Mouse (Mus musculus) adrenal gland, postnatal 36 days (tissue): ENCODE data around the gene Rassf1. TPM values are rescaled to one million over a fixed set of nuclear protein-coding genes. Genes with fewer than 3 reads are reported as not detected.

ENCODE experiments used
- DNase-seq, 2 experiments: peaks; one replicate each; pipeline ENCODE4 v3.0.0; 2021; ENCODE audit warnings: mixed read lengths in 1 of 2
- total RNA-seq, 2 experiments: library from RNA; stranded (reverse); gene quantifications; 2 replicates each; pipeline ENCODE4 v1.2.3; 2021

Rassf1 gene
- total RNA-seq, 2 experiments from 2014 or later = 20.4 to 21.6 TPM

DNA sequence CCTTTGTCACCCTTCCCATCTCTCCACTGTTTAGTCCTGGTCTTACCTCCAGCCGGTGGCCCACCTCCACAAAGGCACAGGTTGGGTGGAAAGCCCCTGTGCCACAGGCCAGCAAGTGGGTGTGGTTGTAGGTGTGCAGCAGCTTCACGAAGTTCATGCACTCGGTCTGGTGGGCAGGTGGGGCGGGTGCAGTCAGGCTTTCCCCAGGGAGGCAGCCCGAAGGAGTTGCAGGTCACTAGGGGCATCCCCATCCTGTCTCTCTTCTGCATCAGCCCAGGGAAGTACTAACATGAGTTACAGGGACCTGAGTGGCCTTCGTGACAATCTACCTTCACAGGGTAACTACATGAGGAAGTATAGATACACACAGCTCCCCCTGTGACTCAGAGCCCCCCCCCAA lies 51.9 kb downstream of the Rassf1 start:
- DNase-seq = no peak

DNA sequence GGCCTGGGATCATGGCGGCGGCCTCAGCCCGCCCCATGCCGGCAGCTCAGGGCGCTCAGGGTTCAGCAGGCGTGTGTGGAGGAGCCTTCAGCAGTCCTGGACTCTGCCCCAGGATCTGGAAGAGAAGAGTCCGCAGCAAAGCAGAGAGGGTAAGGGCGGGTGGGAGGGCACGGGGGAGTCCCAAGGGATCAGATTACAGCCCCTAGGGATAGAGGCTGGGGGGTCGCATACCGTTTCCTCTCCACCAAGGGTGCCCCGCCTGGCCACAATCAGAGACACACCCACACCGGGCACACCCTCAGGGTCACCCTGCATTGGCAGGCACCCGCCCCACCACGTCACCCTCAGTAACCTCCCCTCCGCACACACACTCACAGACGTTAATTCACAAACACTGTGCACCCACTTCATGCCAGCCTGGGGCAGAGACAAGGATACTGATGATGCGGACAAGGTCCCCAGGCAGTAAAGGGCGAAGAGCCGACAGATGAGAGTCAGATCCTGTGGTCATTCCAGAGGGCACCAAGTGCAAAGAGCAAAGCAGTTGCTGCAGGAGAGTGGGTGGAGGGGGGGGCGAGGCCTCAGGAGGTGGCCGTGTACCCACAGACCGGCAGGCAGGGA lies 53.8 kb downstream of the Rassf1 start:
- DNase-seq = peak; percentile 61 to 65

DNA sequence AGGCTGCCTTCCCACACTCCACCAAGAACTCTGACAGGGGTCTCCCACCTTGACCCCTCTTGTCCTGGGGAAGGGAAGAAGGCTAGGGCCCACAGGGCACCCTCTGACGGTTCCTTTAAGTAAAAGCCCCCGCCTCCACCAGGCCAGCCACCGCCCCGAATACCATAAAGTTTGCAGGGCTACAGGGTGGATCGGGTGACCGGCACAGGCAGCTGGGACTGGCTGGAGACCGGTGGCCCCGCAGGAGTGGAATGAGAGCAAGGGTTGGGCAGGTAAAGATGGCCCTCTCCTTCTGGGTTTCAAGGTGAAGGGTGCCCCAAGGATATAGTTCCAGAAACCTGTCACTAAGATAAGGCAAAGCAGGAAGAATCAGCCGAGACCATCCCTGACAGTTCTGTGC lies 55.2 kb downstream of the Rassf1 start:
- no peak for DNase-seq

- no peak for DNase-seq
Measured at GRCm38 (mm10) chr9:107607036-107607435, 55.7 kb downstream of the Rassf1 start.

- no peak for DNase-seq
Measured at GRCm38 (mm10) chr9:107607653-107608245, 56.4 kb downstream of the Rassf1 start.

- DNase-seq = peak in 1 of 2 experiments; percentile 55
Measured at GRCm38 (mm10) chr9:107608741-107609432, 57.5 kb downstream of the Rassf1 start, which contains the start of gene Sema3b. Sema3b (minus strand) TSS chr9:107609229.

DNA sequence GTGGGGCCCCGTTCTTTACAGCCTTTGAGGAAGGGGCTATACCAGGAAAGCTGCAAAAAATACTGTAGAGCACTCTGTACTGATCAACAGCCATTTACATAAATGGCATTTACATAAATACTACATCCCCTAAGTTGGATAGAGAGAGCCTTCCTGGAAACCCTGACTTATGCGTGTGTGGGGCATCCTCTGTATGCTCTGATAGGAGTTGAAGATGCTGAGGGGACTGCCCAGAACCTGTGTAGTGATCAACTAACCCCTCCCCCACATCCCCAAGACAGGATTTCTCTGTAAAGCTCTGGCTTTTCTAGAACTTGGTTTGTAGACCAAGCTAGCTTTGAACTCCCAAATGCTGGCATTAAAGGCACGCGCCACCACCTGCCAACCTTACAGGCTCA lies 58.1 kb downstream of the Rassf1 start:
- DNase-seq = no peak

DNA sequence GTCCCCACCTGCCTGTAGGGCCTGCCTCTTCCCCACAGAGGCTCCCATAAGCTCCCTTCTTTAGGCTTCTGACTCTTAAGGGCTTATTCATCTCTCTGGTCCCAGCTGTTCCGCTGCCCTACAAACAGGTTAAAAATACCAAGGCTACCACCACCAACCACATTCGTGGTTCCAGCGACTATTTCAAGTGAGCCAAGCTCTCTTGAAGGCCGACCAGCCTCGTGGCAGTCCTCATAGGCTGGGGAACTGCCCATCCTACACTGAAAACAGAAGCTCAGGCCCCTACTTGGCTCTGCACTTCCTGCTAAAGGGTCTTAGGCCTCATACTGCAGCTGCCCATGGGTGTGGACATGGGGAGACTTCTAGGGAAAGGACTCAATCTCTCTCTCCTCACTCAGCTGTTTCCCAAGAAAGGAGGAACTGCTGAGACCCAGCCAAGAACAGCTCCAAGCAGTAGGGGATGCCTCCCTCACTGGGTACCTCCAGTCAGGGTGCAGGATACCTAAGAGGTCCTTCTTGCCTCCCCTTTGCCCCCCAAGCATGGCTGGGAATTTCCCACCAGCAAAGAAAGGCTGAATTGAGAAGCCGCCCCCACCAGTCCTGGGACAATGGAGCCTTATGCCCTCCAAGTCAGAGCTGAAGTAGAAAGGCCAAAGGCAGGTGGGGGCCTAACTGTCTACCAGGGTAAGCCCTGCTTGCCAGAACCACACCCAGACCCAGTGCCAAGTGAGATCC lies 60.3 kb downstream of the Rassf1 start:
- DNase-seq = no peak

Other genes with a start within 250 kb of the Rassf1 start
- gene Hemk1, start 213.2 kb upstream of the Rassf1 start, total RNA-seq = 10 to 100 TPM; 15.6 to 16.1 TPM
- gene 6430571L13Rik, start 211.0 kb upstream of the Rassf1 start, total RNA-seq = 1 to 10 TPM; 1.2 to 1.3 TPM
- gene Cacna2d2, start 151.9 kb upstream of the Rassf1 start, total RNA-seq = 1 to 10 TPM; 4.9 to 5.2 TPM
- 10 to 100 TPM; 43.7 to 49.9 TPM for gene Tmem115, start 17.6 kb upstream of the Rassf1 start, total RNA-seq
- gene Cyb561d2, start 9.4 kb upstream of the Rassf1 start, total RNA-seq = 10 to 100 TPM; 16.7 to 27.4 TPM
- 10 to 100 TPM; 27.9 to 29.2 TPM for gene Nprl2, start 9.3 kb upstream of the Rassf1 start, total RNA-seq
- under 1 TPM; 0.20 to 0.66 TPM for gene Zmynd10, start 4.3 kb upstream of the Rassf1 start, total RNA-seq
- 10 to 100 TPM; 45.2 to 52.5 TPM for gene Tusc2, start 11.7 kb downstream of the Rassf1 start, total RNA-seq
- gene Hyal2, start 16.4 kb downstream of the Rassf1 start, total RNA-seq = 10 to 100 TPM; 35.8 to 37.8 TPM
- 10 to 100 TPM in 1 of 2 experiments, 1 to 10 TPM in 1; 8.6 to 10.1 TPM for gene Hyal1, start 25.4 kb downstream of the Rassf1 start, total RNA-seq
- gene Naa80, start 27.3 kb downstream of the Rassf1 start, total RNA-seq = 10 to 100 TPM; 14.5 to 19.5 TPM
- 1 to 10 TPM in 1 of 2 experiments, under 1 TPM in 1; 0.99 to 1.6 TPM for gene Hyal3, start 29.3 kb downstream of the Rassf1 start, total RNA-seq
- 10 to 100 TPM; 37.8 to 43.1 TPM for gene Ifrd2, start 36.1 kb downstream of the Rassf1 start, total RNA-seq
- 1 to 10 TPM; 4.6 to 8.4 TPM for gene Sema3b, start 57.7 kb downstream of the Rassf1 start, total RNA-seq
- gene Gnai2, start 83.8 kb downstream of the Rassf1 start, total RNA-seq = 100 to 1,000 TPM; 221 to 245 TPM
- 1 to 10 TPM in 1 of 2 experiments, under 1 TPM in 1; 0.30 to 1.0 TPM for gene Slc38a3, start 118.0 kb downstream of the Rassf1 start, total RNA-seq
- not detected for gene Gnat1, start 128.2 kb downstream of the Rassf1 start, total RNA-seq
- 10 to 100 TPM; 22.6 to 41.3 TPM for gene Sema3f, start 158.9 kb downstream of the Rassf1 start, total RNA-seq
- 100 to 1,000 TPM in 1 of 2 experiments, 10 to 100 TPM in 1; 91.6 to 126 TPM for gene Rbm5, start 219.4 kb downstream of the Rassf1 start, total RNA-seq